Mouse (Mus musculus) spleen, postnatal 4 days (tissue): ENCODE results near the gene Akt3.

Experiments
- DNase-seq, 2 experiments: peaks; one replicate each; pipeline ENCODE4 v3.0.0; 2022; ENCODE audit warnings: low spot score in 2 of 2

Akt3 gene

DNA sequence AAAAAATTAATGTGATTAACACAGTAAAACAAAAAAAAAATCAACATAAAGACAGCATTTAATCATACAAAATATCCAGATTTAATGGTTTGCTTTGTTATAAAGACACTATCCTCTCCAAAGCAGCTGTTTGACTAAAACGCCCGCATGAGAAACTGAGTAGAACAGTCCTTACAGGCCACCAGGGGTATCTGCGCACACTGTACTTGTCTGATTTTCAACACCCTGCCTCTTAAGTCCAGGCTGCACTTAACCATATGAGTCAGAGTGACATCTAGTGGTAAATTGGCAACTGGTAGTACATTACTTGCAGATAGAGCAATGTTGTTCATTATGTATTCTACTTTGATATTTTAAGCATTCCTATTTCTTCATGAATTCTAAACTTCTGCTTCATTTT is 69.3 kb downstream of the Akt3 start:
- no peak for DNase-seq

DNA sequence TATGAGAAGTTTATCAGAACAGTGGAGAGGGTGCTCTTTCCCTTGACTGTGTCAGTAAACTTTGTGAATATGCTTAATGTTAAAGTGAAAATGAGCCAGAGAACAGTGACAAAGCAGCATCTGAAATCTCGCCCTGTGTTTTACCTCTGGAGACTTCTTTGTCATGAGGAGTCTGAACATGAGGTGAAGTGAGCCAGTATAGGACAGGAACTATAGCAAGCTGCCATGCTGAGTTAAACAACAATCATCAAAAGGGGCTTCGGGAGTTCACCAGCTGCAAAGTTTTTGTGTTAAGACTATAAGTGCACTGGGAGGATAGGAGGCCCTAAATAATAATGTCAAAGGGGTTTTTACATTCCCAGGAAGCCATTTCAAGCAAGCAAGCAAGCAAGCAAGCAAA is 71.3 kb downstream of the Akt3 start:
- DNase-seq = no peak

DNA sequence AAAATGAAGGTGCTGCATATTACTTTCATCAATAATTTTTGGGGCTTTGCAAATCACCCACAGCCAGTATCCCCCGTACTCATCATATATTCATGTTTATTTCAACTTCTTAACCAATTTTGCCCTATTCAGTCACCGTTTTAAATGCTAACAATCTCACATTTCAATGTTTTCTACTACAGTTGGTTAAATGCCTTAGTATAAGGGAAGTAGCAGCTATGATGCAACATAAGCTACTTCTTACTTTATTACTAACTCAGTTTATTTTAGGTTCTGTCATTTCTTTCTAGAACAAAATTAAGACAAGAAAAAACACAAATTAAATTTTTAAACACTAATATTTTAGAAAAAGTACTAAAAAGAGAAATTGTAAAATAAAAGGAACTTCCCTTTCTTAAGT is 78.4 kb downstream of the Akt3 start:
- no peak for DNase-seq

DNA sequence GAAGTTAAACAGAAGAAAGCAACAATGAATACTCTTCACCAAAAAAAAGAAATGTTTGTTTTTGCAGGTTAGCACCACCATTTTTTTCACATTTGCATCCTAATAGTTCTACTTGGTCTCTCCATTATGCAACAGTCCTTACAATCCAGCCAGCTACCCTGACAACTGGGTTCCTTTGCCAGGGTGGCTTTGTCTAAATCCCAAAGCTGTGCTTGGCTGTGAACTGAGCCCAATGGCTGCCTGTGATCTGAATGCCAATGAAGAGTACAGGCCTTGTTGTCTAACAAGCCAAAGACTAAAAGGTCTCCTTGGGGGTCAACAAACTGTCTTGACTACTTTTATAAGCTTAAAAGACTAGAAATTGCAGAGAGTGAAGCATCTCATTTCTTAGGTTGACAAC is 82.6 kb downstream of the Akt3 start:
- DNase-seq = no peak

GRCm38 (mm10) chr1:177171300-177171699 is 86.7 kb downstream of the Akt3 start:
- DNase-seq = no peak

DNA sequence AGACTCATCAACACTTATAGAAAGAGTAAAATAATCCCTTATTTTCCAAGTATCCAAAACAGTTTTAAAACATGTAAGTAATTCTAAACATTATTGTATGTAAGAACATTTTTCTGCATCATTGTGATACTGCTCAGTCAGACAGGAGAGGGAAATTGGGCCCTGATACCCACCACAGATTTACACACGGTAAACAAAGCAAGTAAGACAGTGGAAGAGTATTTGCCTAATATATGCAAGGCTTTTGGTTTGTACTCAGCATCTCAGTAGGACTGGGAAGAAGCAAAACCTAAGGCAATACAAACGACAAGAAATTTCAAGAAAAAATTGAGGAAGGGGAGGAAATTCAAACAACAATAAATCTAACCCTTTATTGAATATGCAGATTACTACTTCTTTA is 92.2 kb downstream of the Akt3 start:
- no peak for DNase-seq

- no peak for DNase-seq
Observed at GRCm38 (mm10) chr1:177165336-177165735, 92.7 kb downstream of the Akt3 start.

DNA sequence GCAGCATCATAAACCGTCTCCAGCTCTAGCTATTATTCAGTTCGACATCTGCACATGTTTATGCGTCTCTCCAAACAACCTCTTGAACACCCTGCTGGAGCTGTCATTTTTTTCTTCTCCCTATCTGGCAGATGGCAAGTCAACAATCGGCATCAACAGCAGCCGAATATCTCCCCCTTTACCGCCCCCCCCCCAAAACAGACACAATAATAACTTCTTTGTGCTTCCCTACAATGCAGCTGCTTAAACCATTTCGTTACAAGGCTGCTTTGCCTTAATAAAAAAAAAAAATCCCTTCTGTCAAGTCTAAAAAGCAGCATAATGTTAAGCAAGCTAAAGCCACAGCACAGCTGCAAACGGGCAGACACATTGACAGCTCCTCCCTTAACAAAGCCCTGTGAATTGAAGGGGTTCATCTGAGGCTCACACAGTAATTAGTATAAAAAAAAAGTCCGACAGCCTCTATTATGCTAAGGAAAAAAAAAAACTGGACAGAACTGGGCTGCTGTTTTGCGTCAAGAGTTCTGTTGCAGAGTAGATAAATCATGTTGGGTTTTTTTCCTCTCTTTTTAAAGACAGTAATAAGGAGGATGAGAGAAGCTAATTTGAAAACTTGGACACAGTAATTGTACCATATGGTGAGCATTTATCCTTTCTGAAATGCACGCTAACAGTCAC is 107.5 kb downstream of the Akt3 start:
- DNase-seq = no peak

DNA sequence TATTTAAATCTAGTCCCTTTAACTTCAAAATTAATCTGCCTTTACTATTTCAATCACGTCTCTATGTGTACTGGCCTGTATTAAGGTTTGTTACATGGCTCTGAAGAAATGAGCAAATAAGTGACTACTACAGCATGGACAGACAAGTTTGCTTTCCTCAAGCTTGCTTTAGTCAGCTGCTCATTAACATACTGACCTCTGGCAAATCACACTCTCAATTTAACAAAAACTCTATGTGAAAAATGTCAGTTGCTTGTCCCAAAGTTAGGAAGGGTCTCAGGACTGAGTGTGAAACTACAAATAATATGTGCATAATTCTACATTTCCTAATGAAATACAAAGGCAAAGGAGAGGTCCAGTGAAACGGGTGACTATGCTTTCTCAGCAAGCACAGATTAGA is 109.3 kb downstream of the Akt3 start:
- DNase-seq = no peak

GRCm38 (mm10) chr1:177141468-177141867 is 116.5 kb downstream of the Akt3 start:
- DNase-seq = no peak

DNA sequence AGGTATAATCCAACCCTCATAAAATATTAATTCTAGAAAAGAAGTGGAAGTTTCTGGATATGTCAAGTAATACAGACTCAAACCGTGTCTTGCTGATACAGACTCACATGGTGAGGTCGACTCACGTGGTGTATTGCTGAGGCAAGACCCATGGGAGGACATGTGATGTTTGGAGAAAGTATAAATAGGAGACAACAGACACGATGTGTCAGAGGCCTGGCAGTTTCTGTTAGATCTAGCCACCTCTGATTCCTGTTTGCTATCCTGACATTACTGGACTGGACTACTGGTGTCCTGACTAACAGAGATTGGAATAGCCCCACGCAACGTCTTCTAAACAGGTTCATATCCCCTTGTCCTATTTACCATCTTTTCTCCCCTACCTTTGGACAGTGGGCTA is 118.4 kb downstream of the Akt3 start:
- DNase-seq = no peak

GRCm38 (mm10) chr1:177131458-177131857 is 126.5 kb downstream of the Akt3 start:
- DNase-seq = no peak

GRCm38 (mm10) chr1:177126674-177127073 is 131.3 kb downstream of the Akt3 start:
- no peak for DNase-seq

DNA sequence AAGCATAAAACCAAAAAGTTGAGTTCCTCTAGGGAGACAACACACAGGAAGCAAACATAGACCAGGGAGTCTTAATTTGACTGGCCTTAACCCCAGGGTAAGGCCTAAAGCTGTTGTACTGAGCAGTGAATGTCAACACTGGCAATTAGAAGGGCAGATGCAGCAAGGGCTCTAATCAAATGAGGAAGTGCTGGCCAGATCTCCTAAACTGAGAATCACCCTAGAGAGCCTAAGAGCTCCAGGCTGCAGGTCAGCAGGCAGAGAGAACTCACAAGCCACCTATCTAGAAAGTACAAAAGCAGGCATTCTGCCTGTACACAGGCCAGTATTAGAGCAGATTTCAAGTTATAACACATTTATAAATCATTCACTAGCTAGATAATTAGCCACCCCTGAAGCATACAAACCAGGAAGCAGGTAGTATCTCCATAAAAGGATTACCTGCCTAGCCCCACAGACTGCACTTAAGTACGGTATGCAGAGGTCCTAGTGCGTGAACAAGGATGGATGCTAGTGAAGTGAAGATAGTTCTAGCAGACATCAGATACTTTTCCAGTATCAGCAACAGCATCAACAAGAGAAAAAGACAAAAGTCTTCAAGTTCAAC is 147.2 kb downstream of the Akt3 start:
- DNase-seq = no peak

DNA sequence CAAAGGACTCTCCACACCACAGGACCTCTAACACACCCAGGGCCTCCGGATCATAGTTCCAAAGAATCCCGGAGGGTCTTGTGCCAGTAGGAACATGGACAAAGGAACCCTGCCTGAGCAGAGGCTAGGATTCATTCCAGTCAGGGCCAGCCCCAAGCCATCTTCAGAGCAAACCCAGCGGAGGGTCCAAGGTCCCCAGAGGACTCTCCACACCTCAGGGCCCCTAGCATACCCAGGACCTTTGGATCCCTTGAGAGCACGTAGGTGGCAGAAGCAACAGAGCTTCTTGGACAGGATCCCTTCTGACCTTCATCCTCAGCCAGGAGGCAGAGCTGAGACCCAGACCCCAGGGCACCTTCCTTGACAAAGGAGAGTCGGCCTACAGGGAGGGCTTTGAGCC is 167.5 kb downstream of the Akt3 start:
- DNase-seq = peak in 1 of 2 experiments; percentile 51

DNA sequence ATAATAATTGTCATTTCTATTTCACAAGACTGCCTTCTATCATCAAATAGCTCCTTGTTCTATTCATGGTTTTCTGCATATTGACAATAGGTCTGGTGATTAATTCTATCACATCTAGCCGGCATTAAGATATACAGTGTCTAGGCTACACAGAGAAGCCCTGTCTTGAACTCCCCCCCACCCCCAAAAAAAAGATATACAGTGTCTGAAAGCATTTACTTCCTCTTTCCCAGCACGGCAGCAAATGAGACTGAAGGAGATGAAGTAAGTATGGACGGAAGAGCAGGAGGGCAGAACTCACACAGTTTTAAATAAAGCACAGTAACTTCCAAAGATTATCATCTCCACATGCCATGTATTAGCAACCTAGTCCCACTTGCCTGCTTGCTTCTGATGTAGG is 168.5 kb downstream of the Akt3 start:
- no peak for DNase-seq

DNA sequence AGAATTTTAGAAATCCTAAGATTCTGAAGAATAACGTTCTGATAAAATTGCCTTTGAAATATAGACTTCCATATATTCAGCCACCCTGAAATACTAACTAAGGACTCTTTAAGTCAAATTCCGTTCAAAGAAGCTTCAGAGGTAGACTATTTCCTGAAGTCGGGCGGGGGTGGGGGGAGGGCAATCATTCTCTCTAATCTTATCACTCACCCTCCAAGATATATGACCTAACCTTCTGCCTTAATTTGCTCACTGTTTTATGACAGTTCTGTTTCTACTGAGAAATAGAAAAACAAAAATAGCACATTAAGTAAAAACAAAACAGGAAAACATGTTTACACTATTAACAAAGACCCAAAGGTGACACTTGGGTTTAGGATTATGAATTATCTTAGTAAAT is 169.0 kb downstream of the Akt3 start:
- no peak for DNase-seq

GRCm38 (mm10) chr1:177081957-177082645 is 175.9 kb downstream of the Akt3 start:
- DNase-seq = peak in 1 of 2 experiments; percentile 53

DNA sequence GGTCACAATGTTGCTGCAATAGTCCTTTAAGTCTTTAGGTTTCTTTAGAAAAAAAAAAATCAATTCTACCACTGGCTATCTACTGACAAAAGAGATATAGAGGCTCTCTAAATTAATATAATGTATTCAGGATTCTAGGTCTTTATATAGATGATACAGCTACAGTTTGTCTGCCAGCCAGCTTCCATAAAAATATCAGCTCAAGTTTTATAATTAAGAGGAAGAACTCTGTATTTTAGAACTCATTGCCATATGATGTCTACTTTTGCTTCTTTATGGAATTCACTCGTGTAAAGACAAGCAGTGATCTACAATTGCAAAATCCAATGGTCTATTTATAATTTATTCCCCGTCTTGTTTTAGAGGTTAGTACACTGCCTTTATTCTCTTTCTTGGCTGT is 188.8 kb downstream of the Akt3 start:
- DNase-seq = no peak

DNA sequence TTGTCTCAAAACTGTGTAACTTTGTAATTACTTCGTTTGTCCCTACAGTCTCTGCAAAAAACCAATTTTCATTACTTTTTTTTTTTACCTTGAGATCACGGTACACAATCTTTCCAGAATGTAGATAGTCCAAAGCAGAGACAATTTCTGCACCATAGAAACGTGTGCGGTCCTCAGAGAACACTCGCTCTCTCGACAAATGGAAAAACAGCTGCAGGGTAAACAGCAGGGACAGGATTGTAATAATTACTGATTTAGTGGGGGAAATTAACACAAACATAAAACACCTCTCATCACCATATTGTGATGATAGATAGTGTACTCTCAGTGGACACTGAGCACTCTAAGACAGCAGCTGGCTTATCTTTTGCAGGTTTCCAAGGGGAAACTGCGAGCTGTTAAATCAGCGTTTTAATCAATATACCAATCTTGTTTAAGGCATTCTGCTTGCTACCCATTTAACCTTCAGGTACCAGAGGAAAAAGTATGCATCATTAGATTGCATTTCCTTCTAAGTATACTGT is 190.8 kb downstream of the Akt3 start:
- DNase-seq = no peak

DNA sequence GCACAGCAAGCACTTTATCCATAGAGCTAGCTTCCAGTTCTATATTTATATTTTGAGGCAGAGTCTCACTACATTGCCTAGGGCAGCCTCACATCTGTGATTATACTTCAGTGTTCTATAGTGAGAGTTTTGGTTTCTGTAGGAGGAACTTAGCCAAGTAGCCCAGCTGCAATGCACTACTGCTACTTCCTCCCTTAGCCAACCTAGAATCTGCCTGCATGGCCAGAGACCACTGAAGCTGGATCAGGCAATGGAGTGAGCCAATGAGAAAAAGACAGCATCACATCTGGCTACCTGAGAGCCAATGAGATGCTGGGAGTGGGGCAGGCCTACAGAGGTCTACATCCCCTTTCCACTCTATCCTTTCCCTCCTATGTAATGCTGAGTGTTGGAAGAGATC is 192.3 kb downstream of the Akt3 start:
- no peak for DNase-seq

GRCm38 (mm10) chr1:177061761-177062160 is 196.2 kb downstream of the Akt3 start:
- DNase-seq = no peak

GRCm38 (mm10) chr1:177054891-177055290 is 203.1 kb downstream of the Akt3 start:
- no peak for DNase-seq
